21 mouse cellular contexts compared by ENCODE assay signal in genomic region chr7:130106961-130107360, GRCm38 (mm10).
DNase-seq lines count a peak whose midpoint lies in the region; ATAC-seq lines count a peak whose summit lies in the region.
"Had no signal": no experiment of that assay in that cellular context is flagged by ENCODE, and none has a peak within 500 bp of the region (broad histone marks: within the 10 kb centered on the region; RNA-seq: fewer than 3 reads in every experiment).

No protein-coding gene starts in this region.

- H3K27ac ChIP-seq in embryonic facial prominence, embryonic 12.5 days = peak overlapping the region; percentile 42; the same call in 1 of the 2 replicates
- H3K27ac ChIP-seq: left cerebral cortex, adult 2 months; midbrain, embryonic 10.5 days; neural tube, embryonic 15.5 days had no signal

- no peak overlapping the region for H3K9ac ChIP-seq in embryonic facial prominence, embryonic 12.5 days
- H3K9ac ChIP-seq: neural tube, embryonic 15.5 days had no signal

- no peaks in the 10 kb centered on the region for H3K36me3 ChIP-seq in embryonic facial prominence, embryonic 12.5 days
- H3K36me3 ChIP-seq: midbrain, embryonic 10.5 days; neural tube, embryonic 15.5 days had no signal

- no peak overlapping the region for H3K4me2 ChIP-seq in embryonic facial prominence, embryonic 12.5 days (replicated peaks)
- H3K4me2 ChIP-seq: heart, embryonic 11.5 days; neural tube, embryonic 15.5 days had no signal

- 67% methylated on average over 5 of the region's 5 CpGs for WGBS in embryonic facial prominence, embryonic 12.5 days

- H3K4me1 ChIP-seq in embryonic facial prominence, embryonic 12.5 days = no peaks in the 10 kb centered on the region
- H3K4me1 ChIP-seq: neural tube, embryonic 15.5 days had no signal

- peak; percentile 90 to 93 for DNase-seq in adrenal gland, adult (ENCODE audit: inconsistent age in 2 of 2, low spot score in 1 of 2)
- no peak for DNase-seq in adrenal gland, postnatal 4 days (ENCODE audit: low spot score in 2 of 2)
- peak; percentile 28 for DNase-seq in ovary, postnatal 36 days (ENCODE audit: low spot score)
- no peak for DNase-seq in ovary, postnatal 14 days (ENCODE audit: low spot score)
- no peak for DNase-seq in layer of hippocampus, adult 9-11 months
- no peak for DNase-seq in thymus, postnatal 10 days (ENCODE audit: low spot score in 2 of 2)
- DNase-seq: cerebellum, adult 9-11 months; gastrocnemius, postnatal 10 days; heart, postnatal 14 days; kidney, adult 11 months; retina, postnatal 1 day; right cerebral cortex, postnatal 25 days; spleen, adult 18-20 months; thymus, postnatal 36 days had no signal

- no peaks in the 10 kb centered on the region for H3K9me3 ChIP-seq in embryonic facial prominence, embryonic 12.5 days
- H3K9me3 ChIP-seq: midbrain, embryonic 10.5 days; neural tube, embryonic 15.5 days had no signal

- H3K27me3 ChIP-seq in embryonic facial prominence, embryonic 12.5 days = no peaks in the 10 kb centered on the region
- H3K27me3 ChIP-seq: neural tube, embryonic 15.5 days had no signal

- no peak overlapping the region for H3K4me3 ChIP-seq in embryonic facial prominence, embryonic 12.5 days
- H3K4me3 ChIP-seq: left cerebral cortex, adult 2 months; midbrain, embryonic 10.5 days; neural tube, embryonic 15.5 days had no signal

- ATAC-seq in embryonic facial prominence, embryonic 12.5 days (ENCODE audit: insufficient number of reproducible peaks, insufficient read depth, low FRiP score, low TSS enrichment) = no peak
- ATAC-seq: forebrain, embryonic 14.5 days; lung, postnatal 0 days had no signal

Comparison
In these comparisons a context has a peak if more than half of its experiments do, and no peak if none do; other contexts are left out.
1. DNase-seq: peak in adrenal gland, adult (2 of 2) and ovary, postnatal 36 days (single experiment); none in adrenal gland, postnatal 4 days (0 of 2), ovary, postnatal 14 days (single experiment), layer of hippocampus, adult 9-11 months (single experiment) and thymus, postnatal 10 days (0 of 2).